8 mouse cellular contexts compared by ENCODE assay signal in genomic region chr1:135108611-135109010, GRCm38 (mm10). TPM values are rescaled to one million over a fixed set of nuclear protein-coding genes. Genes with fewer than 3 reads are reported as not detected.
DNase-seq lines count a peak whose midpoint lies in the region; ATAC-seq and TF ChIP-seq lines count a peak whose summit lies in the region.
"Had no signal": no experiment of that assay in that cellular context is flagged by ENCODE, and none has a peak within 500 bp of the region (broad histone marks: within the 10 kb centered on the region; RNA-seq: fewer than 3 reads in every experiment).

No protein-coding gene starts in this region.

- 0 out of 2 replicates have a peak, but pooled peaks cover 7% of the 10 kb centered on the region for H3K4me1 ChIP-seq in heart, embryonic 11.5 days (ENCODE audit: control insufficient read depth, insufficient read depth, low read length)
- peaks cover 56% of the 10 kb centered on the region for H3K4me1 ChIP-seq in G1E (ENCODE audit: insufficient read depth, low read depth, low read length)

- peak; percentile 65 for TF ChIP-seq CTCF in G1E (IDR thresholded peaks at IDR 0.05; ENCODE audit: low read depth, low read length)

- H3K9ac ChIP-seq in heart, embryonic 11.5 days (ENCODE audit: low read depth, low read length): no peak overlapping the region

- H3K36me3 ChIP-seq in heart, embryonic 11.5 days (ENCODE audit: control insufficient read depth, insufficient read depth, low read length): no peaks in the 10 kb centered on the region
- peaks cover 51% of the 10 kb centered on the region for H3K36me3 ChIP-seq in G1E (replicated peaks)
- H3K36me3 ChIP-seq in splenic B cell, adult 2 months (ENCODE audit: control insufficient read depth, insufficient read depth, low read length, poor library complexity, severe bottlenecking): no peaks in the 10 kb centered on the region

- H3K27ac ChIP-seq in heart, embryonic 11.5 days (ENCODE audit: low read depth, low read length): no peak overlapping the region

- H3K9me3 ChIP-seq in heart, embryonic 11.5 days (replicated peaks; ENCODE audit: control insufficient read depth, low read length): no peaks in the 10 kb centered on the region
- no peaks in the 10 kb centered on the region for H3K9me3 ChIP-seq in G1E (replicated peaks)

- no peak for ATAC-seq in heart, embryonic 11.5 days (replicated peaks; ENCODE audit: insufficient number of reproducible peaks, low FRiP score, low TSS enrichment)
- no peak for ATAC-seq in G1E (ENCODE audit: extremely low read depth, insufficient number of reproducible peaks, low FRiP score, poor library complexity, severe bottlenecking)

- no peak overlapping the region for H3K4me3 ChIP-seq in heart, embryonic 11.5 days (ENCODE audit: low read depth, low read length)
- H3K4me3 ChIP-seq in G1E (ENCODE audit: low read depth, low read length): no peak overlapping the region

- 38% methylated on average over 6 of the region's 6 CpGs for WGBS in heart, embryonic 11.5 days (ENCODE audit: insufficient replicate concordance)

- peaks cover 40% of the 10 kb centered on the region for H3K27me3 ChIP-seq in heart, embryonic 11.5 days (ENCODE audit: control insufficient read depth, insufficient read depth, low read length)
- peaks cover 18% of the 10 kb centered on the region for H3K27me3 ChIP-seq in G1E (ENCODE audit: insufficient read depth, low read length)
- no peaks in the 10 kb centered on the region for H3K27me3 ChIP-seq in splenic B cell, adult 2 months (ENCODE audit: control insufficient read depth, insufficient read depth, low read length, poor library complexity, severe bottlenecking)

- DNase-seq in heart, postnatal 4 days: peak; percentile 68
- DNase-seq in B cell, adult 2 months: peak; percentile 58
- DNase-seq in G1E (ENCODE audit: low spot score): peak; percentile 75
- peak; percentile 51 for DNase-seq in induced T-regulatory cell, adult 2 months (ENCODE audit: low read depth)
- DNase-seq in splenic B cell, adult 2 months (ENCODE audit: low read depth, low spot score): peak; percentile 70
- DNase-seq in ovary, adult 18-20 months (ENCODE audit: low spot score): no peak

- no peak overlapping the region for H3K4me2 ChIP-seq in heart, embryonic 11.5 days

RNA-seq across cellular contexts. Expression of gene Lgr6, which starts 3.5 kb away (rescaled TPM):
- 1 to 10 TPM; 8.6 to 9.4 TPM for total RNA-seq in heart, postnatal 4 days (2021)
- 1.0 and 1.4 TPM in 2 replicates for polyA plus RNA-seq in heart, embryonic 11.5 days (2014; fragmentation: Nextera tagmentation; extraction: Ambion mirVana)
- total RNA-seq in G1E (2014; fragmentation: Nextera tagmentation): 0.30 TPM in 1 of 2 replicates, not detected in the other
- total RNA-seq in G1E (2017): 0.12 and 0.38 TPM in 2 replicates
- 0.43 and 0.54 TPM in 2 replicates for polyA plus RNA-seq in G1E (2012)

RNA-seq across cellular contexts. Expression of gene Ptpn7, which starts 23.9 kb away (rescaled TPM):
- total RNA-seq in heart, postnatal 4 days (2021): under 1 TPM; 0.47 to 0.52 TPM
- polyA plus RNA-seq in heart, embryonic 11.5 days (2014; fragmentation: Nextera tagmentation; extraction: Ambion mirVana): 1.2 and 2.0 TPM in 2 replicates
- total RNA-seq in G1E (2014; fragmentation: Nextera tagmentation) (132 and 147 TPM in 2 replicates), G1E (2017) (212 and 227 TPM in 2 replicates)
- polyA plus RNA-seq in G1E (2012): 341 and 359 TPM in 2 replicates

RNA-seq across cellular contexts. Expression of gene Arl8a, which starts 38.0 kb away (rescaled TPM):
- 10 to 100 TPM; 33.5 to 36.8 TPM for total RNA-seq in heart, postnatal 4 days (2021)
- polyA plus RNA-seq in heart, embryonic 11.5 days (2014; fragmentation: Nextera tagmentation; extraction: Ambion mirVana): 27.7 and 29.7 TPM in 2 replicates
- total RNA-seq in G1E (2014; fragmentation: Nextera tagmentation) (93.7 and 103 TPM in 2 replicates), G1E (2017) (45.0 and 46.6 TPM in 2 replicates)
- polyA plus RNA-seq in G1E (2012): 88.0 and 99.6 TPM in 2 replicates

RNA-seq across cellular contexts. Expression of gene Gpr37l1, which starts 58.9 kb away (rescaled TPM):
- under 1 TPM in 1 of 2 experiments, not detected in 1; 0.18 TPM for total RNA-seq in heart, postnatal 4 days (2021)
- polyA plus RNA-seq in heart, embryonic 11.5 days (2014; fragmentation: Nextera tagmentation; extraction: Ambion mirVana): not detected in 2 replicates
- total RNA-seq in G1E (2014; fragmentation: Nextera tagmentation) (not detected in 2 replicates), G1E (2017) (0.05 TPM in 1 of 2 replicates, not detected in the other)
- polyA plus RNA-seq in G1E (2012): not detected in 2 replicates
- polyA plus RNA-seq: lung, embryonic 16.5 days had no signal

Comparison
In these comparisons a context has a peak if more than half of its experiments do, and no peak if none do; other contexts are left out.
1. RNA of gene Lgr6, which starts 3.5 kb away (total RNA-seq): 8.6 to 9.4 TPM in heart, postnatal 4 days; 0.12 to 0.38 TPM in G1E; every median in the first group is over 4 times any median in the second.
2. RNA of gene Ptpn7, which starts 23.9 kb away (total RNA-seq): 132 to 227 TPM in G1E; 0.47 to 0.52 TPM in heart, postnatal 4 days; every median in the first group is over 10 times any median in the second.